Mouse (Mus musculus) forelimb bud, embryonic 11.5 days (tissue): Measurements from ENCODE around the gene Jade2.

Experiments
- DNase-seq: peaks from one replicate; pipeline ENCODE4 v3.0.0-alpha.2; 2012; ENCODE audit warnings: low read depth, low spot score

Jade2 gene

DNA sequence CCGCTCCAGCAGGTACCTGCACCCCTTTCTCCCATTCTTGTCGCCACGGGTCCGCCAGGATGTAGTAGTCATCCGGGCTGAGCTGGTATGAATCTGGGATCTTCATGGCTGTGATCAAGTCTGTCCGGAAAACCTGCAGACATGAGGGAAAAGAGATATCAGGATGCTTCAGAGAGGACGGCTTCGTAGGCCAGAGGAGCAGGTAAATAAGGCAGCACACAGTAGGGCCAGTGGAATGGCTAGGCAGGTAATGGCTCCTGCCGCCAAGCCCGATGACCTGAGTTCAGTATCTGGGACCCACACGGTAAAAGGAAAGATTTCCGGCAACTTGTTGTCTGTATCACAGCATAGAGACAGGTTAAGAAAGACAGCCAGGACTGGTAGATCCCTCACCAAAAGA, 21.9 kb downstream of the Jade2 start:
- DNase-seq, result no peak

DNA sequence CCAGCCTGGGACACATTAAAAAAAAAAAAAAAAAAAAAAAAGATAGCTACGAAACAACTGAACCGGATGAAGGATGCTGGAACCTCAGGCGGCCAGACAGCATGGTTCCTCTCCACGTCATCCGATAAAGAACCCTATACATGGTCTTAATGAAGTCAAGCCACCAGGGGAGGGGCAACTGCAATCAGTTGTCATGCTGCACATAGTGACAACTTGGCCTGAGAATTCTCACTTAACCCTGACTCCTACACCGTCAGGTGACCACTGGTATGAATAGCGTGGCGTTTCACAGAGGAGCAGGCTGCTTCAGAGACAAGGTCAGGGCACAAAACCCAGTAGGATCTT, 23.4 kb downstream of the Jade2 start:
- DNase-seq, result no peak

DNA sequence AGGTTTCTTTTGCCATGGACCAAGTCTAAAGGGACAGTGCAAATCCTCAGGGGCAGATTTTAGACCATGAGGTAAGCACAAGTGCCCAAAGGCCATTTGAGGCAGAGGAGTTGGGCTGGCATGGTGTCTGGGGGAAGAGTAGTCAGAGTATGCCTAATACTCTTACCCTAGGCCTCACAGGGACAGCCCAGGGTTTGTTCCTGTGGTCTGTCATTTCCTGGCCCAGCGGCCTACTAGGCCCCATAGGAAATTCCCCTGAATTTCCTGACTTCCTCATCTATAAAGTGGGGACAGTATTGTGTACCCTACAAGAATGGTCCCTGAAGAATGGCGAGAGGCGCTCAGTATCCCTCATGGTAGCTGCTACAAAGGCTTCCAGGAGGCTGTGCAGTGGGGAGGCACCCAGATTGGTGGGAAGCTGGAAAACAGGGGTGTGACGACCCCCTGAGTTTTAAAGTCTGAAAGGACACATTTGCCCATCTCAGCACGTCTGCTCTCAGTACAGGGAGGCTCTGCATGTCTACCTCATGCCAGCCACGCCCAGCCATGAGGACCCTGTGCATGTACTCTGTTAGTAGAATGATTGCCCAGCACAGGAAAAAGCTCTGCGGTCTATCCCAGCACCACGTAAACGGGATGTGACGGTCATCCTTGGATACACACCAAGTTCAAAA, 23.9 kb downstream of the Jade2 start:
- DNase-seq, result no peak

DNA sequence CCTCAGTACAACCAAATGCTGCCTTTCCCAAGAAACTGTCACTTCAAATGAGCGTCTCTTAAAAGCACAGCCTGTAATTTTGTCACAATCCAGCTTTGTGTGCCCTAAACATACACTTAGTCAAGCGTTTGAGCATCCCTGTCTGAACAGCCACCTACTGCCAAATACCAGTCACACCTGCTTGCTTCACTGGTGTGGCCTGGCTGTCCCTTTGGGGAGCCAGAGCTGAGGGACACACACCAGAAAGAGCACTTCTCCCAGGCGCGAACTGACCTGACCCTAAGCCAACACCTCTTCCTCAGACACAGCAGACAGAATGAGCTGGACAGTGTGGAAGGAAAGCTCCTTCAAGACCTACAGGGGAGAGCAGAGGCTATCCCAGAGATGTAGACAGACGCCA, 24.5 kb downstream of the Jade2 start:
- DNase-seq, result no peak

DNA sequence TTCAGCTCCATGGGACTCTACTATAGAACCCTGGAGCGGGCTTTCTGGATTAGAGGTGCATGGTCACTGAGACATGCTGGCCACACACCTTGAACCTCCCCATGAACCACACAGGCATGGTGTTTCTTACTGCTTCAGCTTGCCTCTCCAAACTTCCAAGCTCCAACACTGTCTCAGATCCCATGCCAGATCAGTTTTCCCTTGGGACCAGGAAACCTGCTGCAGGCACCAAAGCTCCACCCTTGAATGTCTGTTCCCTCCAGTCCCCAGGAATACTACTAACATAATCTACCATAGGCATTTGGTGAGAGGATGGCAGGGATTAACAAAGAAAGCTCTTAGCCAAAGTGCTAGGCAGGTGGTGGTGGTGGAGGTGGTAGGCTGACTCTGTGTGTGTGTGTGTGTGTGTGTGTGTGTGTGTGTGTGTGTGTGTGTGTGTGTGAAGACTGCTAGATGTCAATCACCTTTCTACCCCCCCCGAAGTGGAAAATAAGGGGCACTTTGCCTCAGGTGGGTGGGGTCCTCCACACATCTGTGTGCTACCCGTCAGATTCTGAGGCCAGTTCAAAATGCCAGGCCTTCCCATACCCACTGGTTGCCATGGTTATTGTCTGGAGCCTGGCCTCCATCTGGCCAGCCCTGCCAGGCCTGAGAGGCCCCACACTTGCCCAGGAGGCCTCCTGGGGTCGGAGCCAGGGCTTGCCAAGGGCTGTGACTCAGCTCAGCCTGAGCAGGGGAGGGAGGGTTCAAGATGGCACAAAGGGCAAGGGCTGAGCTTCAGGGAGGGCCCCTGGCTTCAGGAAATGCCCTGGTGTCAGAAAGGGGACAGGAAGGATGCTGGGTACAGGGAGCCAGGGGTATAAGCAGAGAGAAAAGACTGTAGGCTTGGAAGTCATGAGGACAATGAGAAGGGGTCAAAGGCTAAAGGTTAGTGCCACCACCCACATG, 25.2 kb downstream of the Jade2 start:
- DNase-seq, result no peak

DNA sequence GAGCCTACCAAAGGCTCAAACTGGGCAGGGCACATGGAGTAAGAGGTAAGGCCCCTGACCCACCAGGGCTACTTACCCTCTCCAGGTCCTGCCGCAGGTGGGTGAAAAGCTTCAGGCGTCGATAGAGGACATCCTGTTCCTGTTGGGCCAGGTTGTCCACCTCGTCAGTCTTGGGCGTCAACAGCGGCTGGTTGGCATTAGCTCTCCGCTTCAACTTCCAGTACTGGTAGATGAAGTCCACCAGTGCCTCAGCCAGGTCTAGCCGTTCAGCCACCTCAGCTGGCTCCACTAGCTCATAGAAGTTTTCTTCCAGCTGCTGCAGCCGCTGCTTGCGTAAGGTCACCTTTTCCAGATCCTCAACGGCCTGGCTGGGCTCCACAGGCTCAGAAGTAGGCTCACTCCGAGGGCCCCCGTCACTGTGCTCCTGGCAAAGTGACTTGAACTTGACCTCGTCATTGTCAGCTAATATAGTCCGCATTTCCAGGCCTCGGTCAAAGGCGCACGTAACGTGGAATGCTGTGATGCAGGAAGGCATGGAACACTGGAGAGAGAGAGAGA, 32.5 kb downstream of the Jade2 start:
- DNase-seq, result no peak

DNA sequence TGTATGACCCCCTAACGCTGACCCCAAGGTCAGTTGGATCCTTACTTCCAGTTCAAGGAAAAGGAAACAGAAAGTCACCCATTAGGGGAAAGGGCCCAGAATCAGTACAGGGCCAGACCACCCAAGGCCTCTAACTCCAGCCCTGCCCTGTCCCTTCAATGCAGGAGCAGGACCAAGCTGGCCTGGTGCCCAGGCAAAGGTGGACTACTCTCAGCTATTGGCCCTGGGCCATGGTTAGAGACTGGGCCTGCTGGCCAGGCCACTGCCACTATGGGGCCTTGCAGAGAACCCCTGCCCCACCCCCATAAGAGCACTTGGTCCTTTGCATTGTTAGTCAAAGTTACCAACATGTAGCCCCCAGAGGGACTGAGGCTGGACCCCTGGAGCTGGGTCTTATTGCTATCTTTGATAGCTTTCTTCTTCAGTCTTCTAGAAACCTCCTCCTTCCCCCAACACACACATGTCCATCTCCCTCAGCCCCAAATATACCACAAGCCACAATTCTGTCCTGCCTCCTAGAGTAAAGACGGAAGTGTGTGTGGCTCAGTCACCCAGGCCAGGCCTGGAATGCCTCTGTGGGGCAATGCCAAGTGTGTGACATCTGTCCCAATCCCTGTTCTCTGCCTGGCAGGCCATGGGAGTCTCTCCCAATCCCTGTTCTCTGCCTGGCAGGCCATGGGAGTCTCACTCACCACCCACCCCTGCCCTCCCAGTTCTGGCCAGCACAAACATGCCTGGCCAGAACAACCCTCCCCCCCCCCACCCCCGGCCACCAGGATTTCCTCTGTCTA, 33.3 kb downstream of the Jade2 start:
- no peak for DNase-seq

DNA sequence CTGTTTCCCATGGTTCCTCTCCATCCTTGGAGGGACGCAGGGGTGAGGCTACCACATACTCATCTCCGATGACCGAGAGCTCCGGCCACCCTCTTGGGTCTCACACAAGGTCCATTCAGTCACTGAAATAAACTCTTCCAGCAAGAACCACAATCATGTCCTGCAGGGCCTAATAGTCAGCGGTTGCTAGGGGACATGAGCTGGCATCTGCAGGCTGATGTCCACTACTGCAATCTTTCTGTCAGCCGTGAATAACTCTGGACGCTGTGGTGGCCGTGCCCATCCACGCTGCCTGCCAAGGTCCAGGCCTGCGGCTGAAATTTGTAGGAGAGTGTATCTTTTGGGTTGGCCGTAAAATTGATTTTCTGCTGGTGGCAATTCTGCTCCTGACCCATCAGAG, 34.2 kb downstream of the Jade2 start:
- DNase-seq, result no peak

DNA sequence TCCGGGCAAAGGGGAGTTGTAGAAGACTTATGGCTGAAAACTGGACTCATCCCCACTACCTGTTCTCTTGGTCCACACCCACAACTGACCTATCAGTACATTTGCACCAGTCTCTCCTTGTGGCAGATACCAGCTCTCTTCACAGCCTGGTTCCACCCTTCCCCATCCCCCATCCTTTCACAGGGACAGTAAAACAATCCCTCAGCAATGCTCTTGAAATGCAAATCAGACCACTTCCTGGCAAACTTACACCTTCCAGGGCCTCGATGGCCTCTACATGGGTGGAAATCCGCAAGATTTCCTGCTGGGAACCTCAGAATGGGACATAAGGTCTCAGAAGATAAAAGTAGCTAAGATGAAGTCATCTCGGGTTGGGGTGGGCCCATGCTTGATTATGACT, 34.7 kb downstream of the Jade2 start:
- DNase-seq, result no peak

DNA sequence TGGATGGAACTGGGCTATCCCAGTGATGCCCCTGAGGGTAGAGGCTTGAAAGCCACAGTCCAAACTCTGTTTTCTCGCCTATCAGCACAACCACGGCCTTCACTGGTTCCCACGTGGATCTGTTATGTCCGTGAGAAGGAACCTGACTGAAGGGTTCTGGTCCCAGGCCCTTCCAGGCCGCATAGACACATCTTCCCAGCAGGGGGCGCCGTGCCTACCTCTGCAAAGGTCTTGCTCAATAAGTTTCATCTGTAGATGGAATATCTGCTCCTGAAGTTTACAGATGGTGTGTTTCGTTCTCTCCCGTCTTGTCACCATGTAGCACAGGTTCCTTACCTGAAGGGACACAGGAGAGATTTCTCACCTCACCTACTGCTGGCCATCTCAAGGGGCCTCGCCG, 36.6 kb downstream of the Jade2 start:
- DNase-seq, result peak; percentile 65

DNA sequence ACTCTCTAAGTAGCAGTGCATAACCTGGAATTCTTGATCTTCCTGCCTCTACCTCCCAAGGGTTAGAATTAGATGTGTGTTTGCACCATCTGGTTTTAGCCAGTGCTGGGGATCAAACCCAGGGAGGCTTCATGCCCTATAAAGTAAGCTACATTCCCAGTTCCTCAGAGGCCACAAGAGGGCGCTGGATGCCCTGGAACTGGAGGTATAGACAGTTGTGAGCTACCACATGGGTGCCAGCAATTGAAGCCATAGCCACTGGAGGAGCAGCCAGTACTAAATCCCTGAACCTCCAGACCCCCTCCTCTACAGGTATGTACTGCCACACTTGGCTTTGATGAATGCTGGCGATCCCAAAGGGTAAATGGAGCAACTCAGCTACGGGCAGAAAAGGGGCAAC, 37.5 kb downstream of the Jade2 start:
- no peak for DNase-seq

DNA sequence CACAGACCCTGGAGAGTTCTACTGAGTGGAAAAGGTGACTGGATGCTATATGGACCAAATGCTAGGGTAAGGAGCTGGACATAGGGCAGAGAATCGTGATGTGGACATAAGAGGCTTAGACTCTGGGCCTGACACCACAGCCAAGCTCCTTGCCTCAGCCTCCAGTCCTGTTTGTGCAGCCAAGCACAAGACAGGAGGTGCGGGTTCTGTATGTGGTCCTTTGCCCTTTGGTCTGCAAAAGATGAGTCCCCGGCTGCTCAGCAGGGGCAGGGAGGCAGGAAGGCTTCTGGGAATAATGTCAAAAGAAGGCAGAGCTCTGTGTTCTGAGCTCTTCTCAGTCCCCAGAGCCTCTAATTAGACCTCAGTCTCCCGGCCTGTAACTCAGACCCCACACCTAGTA, 38.6 kb downstream of the Jade2 start:
- DNase-seq, result no peak

DNA sequence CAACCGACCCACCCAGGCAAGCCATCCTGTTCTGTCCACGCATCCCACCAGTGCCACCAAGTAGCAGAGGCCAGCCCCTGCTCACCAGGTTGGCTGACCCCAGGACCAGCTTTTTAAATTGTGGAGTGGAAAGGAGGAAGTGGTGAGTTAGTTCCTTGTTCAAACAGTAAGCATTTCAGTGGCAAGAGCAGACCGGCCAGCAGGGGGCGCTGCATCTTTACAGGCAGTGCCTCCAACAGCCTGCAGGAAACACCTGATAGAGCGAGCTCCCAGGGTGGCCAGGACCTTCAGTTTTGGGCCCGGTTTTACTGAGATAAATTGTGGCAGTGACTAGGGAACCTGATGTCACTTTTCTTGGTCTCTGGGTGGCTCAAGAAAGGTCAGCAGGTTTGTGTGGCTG, 39.7 kb downstream of the Jade2 start:
- DNase-seq, result peak; percentile 83

DNA sequence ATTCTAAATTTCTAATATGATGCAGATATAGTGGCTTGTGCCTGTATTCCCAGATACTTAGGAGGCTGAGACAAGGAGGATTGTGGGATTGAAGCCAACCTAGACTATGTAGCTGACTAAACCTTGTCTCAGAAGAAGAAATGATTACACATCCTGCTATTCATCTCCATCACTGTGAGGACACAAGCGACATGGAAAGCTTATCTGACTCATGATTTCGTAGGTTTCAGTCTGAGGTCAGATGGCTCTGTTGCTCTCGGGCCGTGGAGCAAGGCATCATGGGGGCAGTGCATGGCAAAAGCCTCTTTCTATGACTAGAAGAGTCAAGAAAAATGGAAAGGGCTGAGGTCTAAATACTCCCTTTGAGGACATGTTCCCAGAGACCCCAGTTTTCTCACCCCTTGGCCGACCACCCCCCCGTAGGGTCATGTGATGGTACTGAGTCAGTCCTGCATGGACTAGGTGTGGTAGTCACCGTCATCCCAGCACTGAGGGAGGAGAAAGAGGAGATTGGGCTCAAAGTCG, 45.4 kb downstream of the Jade2 start:
- DNase-seq, result no peak

DNA sequence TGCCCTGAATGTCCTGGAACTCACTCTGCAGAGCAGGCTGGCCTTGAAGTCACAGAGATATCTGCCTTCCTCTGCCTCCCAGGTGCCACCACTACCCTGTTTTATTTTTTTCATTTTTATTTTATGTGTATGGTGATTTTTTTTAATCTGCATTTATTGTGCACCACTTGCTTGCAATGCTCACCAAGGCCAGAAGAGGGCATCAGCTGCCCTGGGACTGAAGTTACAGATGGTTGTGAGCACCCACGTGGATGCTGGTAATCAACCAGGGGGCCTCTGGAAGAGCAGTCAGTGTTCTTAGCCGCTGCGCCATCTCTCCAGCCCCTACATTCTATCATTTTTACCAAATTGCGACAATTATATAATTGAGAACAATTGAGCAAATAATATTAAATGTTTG, 46.2 kb downstream of the Jade2 start:
- no peak for DNase-seq

DNA sequence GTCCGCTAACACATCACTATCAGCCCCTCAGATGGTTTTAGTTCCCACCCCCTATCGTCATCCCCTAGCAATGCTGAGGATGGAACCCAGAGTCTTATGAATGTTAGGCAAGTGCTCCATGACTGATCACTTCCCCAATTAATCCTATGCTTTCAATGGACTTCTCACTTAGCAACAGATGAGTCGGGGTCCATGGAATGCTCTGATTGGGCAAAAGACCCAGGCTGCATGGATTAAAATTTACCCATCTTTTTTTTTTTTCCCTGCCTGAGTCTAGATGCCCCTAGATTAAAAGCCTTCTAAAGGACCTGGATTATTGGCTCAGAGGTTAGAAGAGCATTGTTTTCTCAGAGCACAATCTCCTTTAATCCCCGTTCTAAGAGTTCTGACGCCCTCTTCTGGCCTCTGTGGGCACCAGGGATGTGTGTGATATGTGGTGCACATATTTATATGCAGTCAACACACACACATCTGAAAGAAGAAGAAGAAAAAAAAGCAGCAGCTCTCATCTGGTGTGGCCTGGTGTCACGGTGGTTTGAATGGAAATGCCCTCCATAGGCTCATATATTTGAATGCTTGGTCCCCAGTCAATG, 47.7 kb downstream of the Jade2 start:
- DNase-seq, result peak; percentile 21

DNA sequence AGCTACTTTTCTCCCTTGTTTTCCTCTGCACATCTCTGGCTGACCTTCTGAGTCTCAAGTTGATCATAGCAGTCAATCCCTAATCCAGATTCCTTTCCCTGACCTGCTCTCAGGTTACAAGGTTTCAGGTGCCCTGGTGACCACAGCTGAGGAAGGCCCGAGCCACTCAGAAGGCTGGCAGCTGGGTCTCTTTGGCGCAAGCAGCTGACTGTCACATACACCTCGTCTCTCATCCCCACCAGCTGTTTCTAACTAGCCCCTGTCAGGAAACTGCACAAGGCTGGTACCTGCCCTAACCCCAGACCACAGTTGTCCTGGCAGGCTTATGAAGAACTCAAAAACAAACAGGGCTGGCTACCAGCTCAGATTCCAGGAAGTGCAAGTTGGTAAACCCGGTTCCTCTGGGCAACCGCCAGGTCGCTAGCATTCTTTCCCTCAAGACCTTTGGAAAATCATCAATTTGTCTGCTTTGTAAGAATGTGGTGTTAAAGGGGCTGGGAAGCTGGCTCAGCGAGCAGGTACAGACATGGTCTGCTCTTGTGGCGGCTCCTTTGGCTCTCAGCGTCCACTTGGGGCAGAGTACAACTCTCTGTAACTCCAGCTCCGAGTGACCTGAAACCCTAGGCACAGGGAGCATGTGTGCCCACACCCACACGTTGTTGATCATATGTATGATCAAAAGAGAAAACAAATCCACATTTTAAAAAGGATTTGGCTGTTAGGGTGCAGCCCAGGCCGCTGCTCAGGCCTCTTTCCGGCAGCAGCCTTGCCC, 50.2 kb downstream of the Jade2 start:
- DNase-seq, result no peak

DNA sequence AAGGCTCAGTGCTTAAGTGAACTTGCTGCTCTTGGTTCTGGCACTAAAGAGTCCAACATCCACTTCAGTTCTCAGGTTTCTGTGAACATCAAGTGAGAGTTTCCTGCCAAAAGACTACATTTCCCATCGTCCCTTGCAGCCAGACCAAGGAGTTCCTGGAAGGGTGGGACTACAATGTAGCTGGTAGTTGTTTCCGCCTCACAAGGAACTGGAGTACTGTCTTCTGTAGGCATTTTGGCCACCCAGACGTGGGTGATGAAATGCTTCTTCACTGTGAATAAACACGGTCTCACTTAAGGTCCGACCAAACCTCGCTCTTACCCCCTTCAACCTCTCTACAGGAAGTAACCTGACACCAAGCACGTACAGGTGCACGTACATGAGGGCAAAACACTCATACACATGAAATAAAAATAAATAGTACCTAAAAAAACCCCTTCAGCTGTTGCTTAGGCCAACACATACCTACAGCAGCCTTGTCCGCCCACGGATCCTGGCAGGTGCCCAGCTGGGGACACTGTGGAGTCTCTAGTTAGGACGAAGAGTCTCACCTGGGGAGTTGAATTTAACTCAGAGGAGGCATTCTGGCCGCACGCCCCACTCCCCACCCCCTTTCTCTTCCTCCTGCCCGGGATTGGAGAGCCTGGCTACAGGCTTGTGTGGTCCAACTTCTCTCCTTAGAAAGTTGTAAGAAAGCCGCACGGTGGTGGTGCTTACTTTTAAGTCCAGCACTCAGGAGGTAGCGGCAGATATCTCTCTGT, 52.1 kb downstream of the Jade2 start:
- DNase-seq, result peak; percentile 61

DNA sequence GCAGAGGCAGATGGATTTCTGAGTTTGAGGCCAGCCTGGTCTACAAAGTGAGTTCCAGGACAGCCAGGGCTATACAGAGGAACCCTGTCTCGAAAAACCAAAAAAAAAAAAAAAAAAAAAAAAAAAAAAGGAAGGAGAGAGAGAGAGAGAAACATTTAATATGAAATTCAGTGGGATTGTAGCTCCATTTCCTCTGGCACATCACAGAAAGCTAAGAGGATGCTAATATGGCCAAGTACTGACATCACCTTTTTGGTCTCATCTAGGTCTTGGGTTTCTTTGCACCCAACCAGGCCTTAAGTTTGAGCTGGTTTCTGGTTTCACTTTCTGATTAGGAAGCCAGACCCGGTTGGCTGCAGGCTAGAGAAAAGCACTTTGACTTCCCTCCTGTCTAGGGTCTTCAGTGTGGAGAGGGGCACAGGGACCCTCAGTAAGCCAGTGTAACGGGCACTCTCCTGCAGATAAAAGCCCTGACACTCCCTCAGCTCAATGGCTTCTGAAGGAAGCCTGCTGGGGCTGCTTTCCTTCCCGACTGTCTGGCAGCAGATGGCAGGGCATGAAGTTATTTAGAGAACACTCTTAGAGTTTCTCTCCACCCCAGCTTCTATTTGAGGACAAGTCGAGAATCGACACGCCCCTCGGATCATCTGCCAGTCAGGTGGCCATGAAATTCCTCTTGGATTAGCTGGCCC, 56.7 kb downstream of the Jade2 start:
- no peak for DNase-seq
